Comparison of ENCODE assay signal across 23 mouse cellular contexts in genomic region chr3:15158926-15159325, GRCm38 (mm10).
DNase-seq lines count a peak whose midpoint lies in the region; ATAC-seq and TF ChIP-seq lines count a peak whose summit lies in the region.
"Had no signal": no experiment of that assay in that cellular context is flagged by ENCODE, and none has a peak within 500 bp of the region (broad histone marks: within the 10 kb centered on the region; RNA-seq: fewer than 3 reads in every experiment).

No protein-coding gene starts in this region.

- 59% methylated on average over 8 of the region's 8 CpGs for WGBS in heart, postnatal 0 days

- H3K36me3 ChIP-seq in heart, postnatal 0 days (replicated peaks; ENCODE audit: control insufficient read depth, insufficient read depth, low read length) = no peaks in the 10 kb centered on the region
- no peaks in the 10 kb centered on the region for H3K36me3 ChIP-seq in ES-Bruce4 (ENCODE audit: control insufficient read depth, insufficient read depth, low read length, poor library complexity, severe bottlenecking)
- H3K36me3 ChIP-seq: embryonic facial prominence, embryonic 13.5 days; forebrain, embryonic 12.5 days; heart, embryonic 15.5 days; midbrain, embryonic 10.5 days; stomach, embryonic 15.5 days had no signal

- H3K27me3 ChIP-seq in heart, postnatal 0 days (ENCODE audit: control insufficient read depth, insufficient read depth, low read length) = no peaks in the 10 kb centered on the region
- H3K27me3 ChIP-seq in ES-Bruce4 (ENCODE audit: control insufficient read depth, insufficient read depth, low read length, poor library complexity, severe bottlenecking) = no peaks in the 10 kb centered on the region
- H3K27me3 ChIP-seq: embryonic facial prominence, embryonic 13.5 days; forebrain, embryonic 12.5 days; heart, embryonic 15.5 days; stomach, embryonic 15.5 days had no signal

- no peak for TF ChIP-seq EP300 in heart, postnatal 0 days (IDR thresholded peaks at IDR 0.05; ENCODE audit: low read depth)
- TF ChIP-seq EP300 in ES-Bruce4 (IDR thresholded peaks at IDR 0.05; ENCODE audit: insufficient read depth, low read depth, low read length) = no peak

- TF ChIP-seq CTCF in heart, postnatal 0 days (IDR thresholded peaks at IDR 0.05; ENCODE audit: low read depth) = no peak
- TF ChIP-seq CTCF in ES-Bruce4 (IDR thresholded peaks at IDR 0.05; ENCODE audit: low read depth, low read length) = no peak

- H3K4me3 ChIP-seq in heart, postnatal 0 days (ENCODE audit: low read depth, low read length) = no peak overlapping the region
- H3K4me3 ChIP-seq in ES-Bruce4 (ENCODE audit: low read depth, low read length) = no peak overlapping the region
- H3K4me3 ChIP-seq: embryonic facial prominence, embryonic 13.5 days; erythroblast, embryonic 14.5 days; forebrain, embryonic 12.5 days; heart, embryonic 15.5 days; left cerebral cortex, adult 2 months; midbrain, embryonic 10.5 days; stomach, embryonic 15.5 days had no signal

- no peaks in the 10 kb centered on the region for H3K9me3 ChIP-seq in heart, postnatal 0 days (replicated peaks; ENCODE audit: control insufficient read depth, low read length)
- no peaks in the 10 kb centered on the region for H3K9me3 ChIP-seq in ES-Bruce4 (replicated peaks; ENCODE audit: control insufficient read depth, insufficient read depth, low read length, poor library complexity, severe bottlenecking)
- H3K9me3 ChIP-seq: embryonic facial prominence, embryonic 13.5 days; forebrain, embryonic 12.5 days; heart, embryonic 15.5 days; midbrain, embryonic 10.5 days; stomach, embryonic 15.5 days had no signal

- no peaks in the 10 kb centered on the region for H3K4me1 ChIP-seq in heart, postnatal 0 days (ENCODE audit: control insufficient read depth, insufficient read depth)
- no peaks in the 10 kb centered on the region for H3K4me1 ChIP-seq in ES-Bruce4 (ENCODE audit: control insufficient read depth, insufficient read depth, low read length)
- H3K4me1 ChIP-seq: embryonic facial prominence, embryonic 13.5 days; forebrain, embryonic 12.5 days; heart, embryonic 15.5 days; midbrain, embryonic 10.5 days; stomach, embryonic 15.5 days had no signal

- no peak for TF ChIP-seq POLR2A in ES-Bruce4 (IDR thresholded peaks at IDR 0.05; ENCODE audit: insufficient read depth, low read length)

- no peak overlapping the region for H3K4me2 ChIP-seq in heart, postnatal 0 days (ENCODE audit: low read depth, low read length)
- H3K4me2 ChIP-seq: embryonic facial prominence, embryonic 13.5 days; forebrain, embryonic 12.5 days; heart, embryonic 15.5 days; stomach, embryonic 15.5 days had no signal

- no peak for DNase-seq in heart, postnatal 0 days (ENCODE audit: low spot score)
- DNase-seq in heart, adult 18-20 months = no peak
- peak; percentile 62 for DNase-seq in adrenal gland, adult 8-10 months
- DNase-seq in kidney, adult 9 months = peak; percentile 26
- no peak for DNase-seq in c-Kit-positive CD71-positive TER-119-positive erythroid progenitor cells, embryonic 14.5 days (ENCODE audit: low spot score)
- no peak for DNase-seq in cerebellum, adult 11 months
- DNase-seq: cerebellum, adult 8-10 months; cerebellum, postnatal 36 days; embryo, embryonic 11 days; gastrocnemius, postnatal 36 days; left cerebral cortex, postnatal 4 days; thymus, postnatal 25 days had no signal

- no peak for ATAC-seq in heart, postnatal 0 days (ENCODE audit: insufficient read depth, low read depth)
- ATAC-seq: hindbrain, embryonic 16.5 days; intestine, postnatal 0 days; lung, postnatal 0 days had no signal

- peak overlapping the region; percentile 30; the same call in 1 of the 2 replicates for H3K27ac ChIP-seq in heart, postnatal 0 days (ENCODE audit: low read depth)
- 0 out of 2 replicates have a peak overlapping the region, but pooled peaks have one; percentile 11 for H3K27ac ChIP-seq in ES-Bruce4 (ENCODE audit: insufficient read depth, low read length)
- H3K27ac ChIP-seq: embryonic facial prominence, embryonic 13.5 days; forebrain, embryonic 12.5 days; heart, embryonic 15.5 days; left cerebral cortex, adult 2 months; midbrain, embryonic 10.5 days; stomach, embryonic 15.5 days had no signal

- no peak overlapping the region for H3K9ac ChIP-seq in heart, postnatal 0 days (replicated peaks; ENCODE audit: low read depth, low read length)
- H3K9ac ChIP-seq in ES-Bruce4 (ENCODE audit: low read depth, poor library complexity, severe bottlenecking) = no peak overlapping the region
- H3K9ac ChIP-seq: embryonic facial prominence, embryonic 13.5 days; forebrain, embryonic 12.5 days; heart, embryonic 15.5 days; stomach, embryonic 15.5 days had no signal

Comparison
In these comparisons a context has a peak if more than half of its experiments do, and no peak if none do; other contexts are left out.
1. DNase-seq: peak in adrenal gland, adult 8-10 months (single experiment) and kidney, adult 9 months (single experiment); none in heart, postnatal 0 days (single experiment), heart, adult 18-20 months (0 of 2), c-Kit-positive CD71-positive TER-119-positive erythroid progenitor cells, embryonic 14.5 days (single experiment) and cerebellum, adult 11 months (single experiment).